Mouse (Mus musculus): ENCODE results near the gene Rhod.

Gene Rhod

GRCm38 (mm10) chr19:4450666-4451065 is 11.4 kb upstream of the Rhod start:
- no peak for DNase-seq (ENCODE audit: low spot score)

- DNase-seq (ENCODE audit: low spot score) = no peak
Observed at GRCm38 (mm10) chr19:4449230-4449629, 10.0 kb upstream of the Rhod start.

GRCm38 (mm10) chr19:4447445-4447844 is 8.2 kb upstream of the Rhod start:
- DNase-seq (ENCODE audit: low spot score) = no peak

GRCm38 (mm10) chr19:4446661-4447420 is 7.6 kb upstream of the Rhod start:
- DNase-seq (ENCODE audit: low spot score) = no peak

GRCm38 (mm10) chr19:4442408-4442807 is 3.2 kb upstream of the Rhod start:
- DNase-seq (ENCODE audit: low spot score) = peak; percentile 66

DNA sequence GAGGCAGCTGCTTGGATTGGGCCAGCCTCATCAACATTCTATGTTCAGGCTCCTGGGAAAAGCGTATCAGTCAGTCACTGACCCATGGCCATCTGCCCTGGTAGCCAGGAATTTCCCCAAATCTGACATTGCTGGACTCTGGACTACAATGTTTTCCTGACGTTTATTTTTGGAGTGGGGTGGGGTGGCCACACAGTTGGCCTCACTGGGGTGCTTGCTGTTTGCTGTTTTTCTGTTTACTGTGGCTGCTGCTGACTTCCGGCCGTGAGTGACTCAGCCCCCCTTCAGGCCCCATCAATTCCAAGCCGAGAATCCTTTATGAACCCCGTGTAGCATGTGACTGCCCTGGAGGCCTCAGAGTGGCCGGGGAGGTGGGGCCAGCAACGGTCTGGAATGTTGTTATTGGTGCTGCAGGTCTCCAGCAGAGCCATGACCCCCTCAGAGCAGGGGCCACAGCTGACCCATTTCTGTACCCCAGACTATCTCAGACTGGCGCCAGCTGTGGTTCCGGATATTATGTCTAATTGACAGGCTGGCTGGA is 2.5 kb upstream of the Rhod start:
- DNase-seq (ENCODE audit: low spot score) = no peak

DNA sequence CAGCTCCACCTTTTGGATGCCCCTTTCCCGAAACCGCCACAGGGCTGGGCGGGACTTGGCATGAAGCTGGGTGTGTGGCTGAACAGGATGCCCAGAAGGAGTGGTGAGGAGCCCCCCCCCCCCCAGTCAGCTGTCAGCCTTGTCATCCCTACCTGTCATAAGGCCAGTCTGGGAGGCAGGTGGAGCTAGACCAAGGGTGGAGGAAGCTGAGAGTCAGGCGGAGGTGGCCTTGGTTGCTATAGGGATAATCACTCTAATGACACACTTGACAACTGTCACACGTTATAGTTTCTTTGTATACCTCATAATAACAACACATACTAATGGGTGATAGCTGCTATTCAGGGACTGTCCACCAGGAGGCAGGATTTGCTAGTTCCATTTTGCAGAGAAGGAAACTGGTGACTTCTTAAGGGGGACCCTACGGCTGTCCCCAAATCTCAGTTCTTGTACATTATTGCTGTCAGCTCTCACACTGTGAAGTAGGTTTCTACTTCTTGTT is 1.9 kb upstream of the Rhod start:
- DNase-seq (ENCODE audit: low spot score) = no peak

- no peak for DNase-seq (ENCODE audit: low spot score)
Observed at GRCm38 (mm10) chr19:4440222-4440621, 990 bp upstream of the Rhod start.

DNA sequence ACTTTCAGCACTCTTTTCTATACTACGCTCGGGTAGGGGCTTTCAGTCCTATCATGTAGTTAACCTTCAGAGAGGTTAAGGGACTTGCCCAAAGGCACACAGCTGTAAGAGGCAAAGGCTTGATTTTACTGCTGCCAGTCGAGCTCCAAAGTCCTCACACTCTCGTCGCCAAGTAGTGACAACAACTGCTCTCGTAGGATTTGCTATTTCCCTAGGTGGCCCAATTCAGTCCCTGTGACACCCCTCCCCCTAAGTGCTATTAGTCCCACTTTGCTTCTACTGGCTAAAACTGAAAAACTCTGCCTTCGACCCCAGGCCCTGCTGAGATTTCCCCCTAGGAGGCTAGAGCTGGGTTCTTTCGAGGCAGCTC is 456 bp downstream of the Rhod start:
- no peak for DNase-seq (ENCODE audit: low spot score)

DNA sequence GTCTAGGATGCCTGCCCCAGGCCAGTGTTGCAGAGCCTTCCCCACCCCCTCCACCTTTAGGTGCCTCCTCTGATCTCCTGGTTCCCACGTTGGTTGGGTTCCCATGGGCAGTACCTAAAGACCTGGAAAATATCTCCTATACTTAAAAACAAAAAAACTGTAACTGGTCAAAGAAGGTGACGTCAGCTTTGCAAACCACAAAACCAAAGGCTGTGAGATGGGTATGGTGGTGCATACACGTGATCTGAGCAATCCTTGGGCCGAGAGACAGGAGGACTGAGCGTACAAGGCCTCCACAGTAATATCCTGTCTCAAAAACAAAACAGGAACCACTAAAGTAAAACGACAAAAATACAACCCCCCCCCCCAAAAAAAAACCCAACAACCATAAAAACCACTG is 1.3 kb downstream of the Rhod start:
- DNase-seq (ENCODE audit: low spot score) = no peak

- DNase-seq (ENCODE audit: low spot score) = no peak
Observed at GRCm38 (mm10) chr19:4436254-4436653, 3.0 kb downstream of the Rhod start.

GRCm38 (mm10) chr19:4434999-4435398 is 4.2 kb downstream of the Rhod start:
- DNase-seq (ENCODE audit: low spot score) = no peak

- no peak for DNase-seq (ENCODE audit: low spot score)
Observed at GRCm38 (mm10) chr19:4433756-4434155, 5.5 kb downstream of the Rhod start.

DNA sequence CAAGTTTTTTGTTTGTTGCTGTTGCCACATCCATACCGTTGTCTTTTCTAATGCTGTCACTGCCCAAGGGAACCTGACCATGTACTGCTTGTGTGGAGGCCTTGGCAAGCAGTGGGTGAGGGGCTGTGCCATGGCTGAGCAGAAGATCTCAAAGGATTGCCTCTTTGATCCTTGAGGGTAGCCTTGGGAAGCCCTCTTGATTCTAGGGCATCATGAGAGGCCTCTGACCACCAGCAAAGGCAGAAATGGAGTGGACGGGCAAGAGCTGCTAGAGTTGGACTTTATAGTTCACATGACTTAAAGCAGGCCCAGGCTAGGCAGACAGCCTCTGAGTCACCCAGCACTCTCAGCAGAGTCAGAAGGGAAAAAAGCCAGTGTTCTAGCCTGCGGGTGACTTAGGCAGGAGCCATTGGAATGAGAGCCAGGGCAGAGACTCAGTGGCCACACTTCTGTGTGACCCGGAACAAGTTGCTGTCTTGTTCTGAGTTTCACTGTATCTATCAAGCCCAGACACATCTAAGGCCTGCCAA is 9.1 kb downstream of the Rhod start:
- no peak for DNase-seq (ENCODE audit: low spot score)

DNA sequence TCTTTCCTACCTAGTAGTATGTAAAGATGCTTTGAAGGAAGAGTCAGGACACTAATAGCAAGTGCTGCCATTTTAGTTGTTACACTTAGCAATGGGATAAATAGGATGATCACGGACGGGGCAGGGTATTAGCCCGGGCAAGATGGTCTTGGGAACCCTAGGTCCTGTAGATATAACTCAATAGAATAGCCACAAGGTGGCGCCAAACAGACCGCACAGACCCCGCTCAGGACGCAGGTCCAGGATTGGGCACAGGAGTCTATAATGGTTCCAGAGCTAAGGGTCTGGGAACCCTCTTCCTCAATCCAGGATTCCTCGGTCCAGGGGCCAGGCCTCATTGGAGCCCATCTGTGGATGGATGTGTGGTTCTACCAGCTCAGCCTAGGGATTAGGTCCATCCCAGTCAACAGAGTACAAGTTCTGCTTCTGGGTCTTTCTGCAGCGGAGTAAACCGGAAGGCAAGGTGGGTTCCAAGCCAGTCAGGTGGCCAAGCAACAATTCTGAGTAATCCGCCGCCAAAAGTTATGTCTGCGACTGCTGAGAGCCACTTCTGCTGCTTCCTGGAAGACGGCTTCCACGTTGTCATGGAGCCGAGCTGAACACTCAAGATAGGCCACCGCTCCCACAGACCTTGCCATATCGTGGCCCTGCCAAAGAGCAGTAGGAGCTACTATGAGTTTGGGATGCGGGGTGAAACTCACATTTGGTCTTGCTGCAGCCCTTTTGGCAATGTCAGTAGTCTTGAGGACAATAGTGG is 13.4 kb downstream of the Rhod start:
- no peak for DNase-seq (ENCODE audit: low spot score)

DNA sequence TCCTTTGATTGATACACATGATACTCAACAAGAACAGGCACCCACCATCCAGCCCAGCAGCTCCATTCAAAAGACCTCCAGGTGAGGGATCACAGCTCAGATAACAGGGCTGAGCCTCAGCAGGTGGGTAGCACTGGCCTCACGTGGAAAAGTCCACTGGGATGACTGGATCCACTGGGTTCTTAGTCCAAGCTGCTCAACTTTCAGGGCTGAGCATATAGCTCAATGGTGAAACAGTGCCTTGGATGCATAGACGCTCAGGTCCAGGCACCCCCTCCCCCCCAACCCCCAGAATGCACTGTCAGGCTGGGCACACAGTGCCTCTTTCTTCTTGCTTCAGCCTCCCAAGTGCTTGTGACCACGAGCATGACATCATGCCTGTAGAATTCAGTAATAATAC is 16.2 kb downstream of the Rhod start:
- no peak for DNase-seq (ENCODE audit: low spot score)

DNA sequence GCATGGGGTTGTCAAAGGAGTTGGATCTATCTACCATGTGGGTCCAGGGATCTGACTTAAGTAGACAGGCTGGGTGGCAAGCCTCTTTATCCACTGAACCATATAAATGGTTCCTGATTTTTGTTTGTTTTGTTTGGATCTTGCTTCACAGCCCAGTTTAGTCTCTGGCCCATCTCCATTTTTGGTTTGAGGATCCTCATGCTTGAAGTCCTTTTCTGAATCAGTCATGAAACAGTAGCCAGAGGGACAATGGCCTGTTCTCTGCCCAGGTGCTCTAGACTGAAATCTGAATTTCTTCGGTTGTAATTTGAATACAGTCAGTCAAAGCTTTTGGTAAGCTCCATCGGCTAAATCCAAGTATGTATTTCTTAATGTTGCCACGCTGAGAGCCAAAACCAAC is 16.7 kb downstream of the Rhod start:
- DNase-seq (ENCODE audit: low spot score) = no peak

- no peak for DNase-seq (ENCODE audit: low spot score)
Observed at GRCm38 (mm10) chr19:4420153-4420910, 18.9 kb downstream of the Rhod start.

- DNase-seq (ENCODE audit: low spot score) = no peak
Observed at GRCm38 (mm10) chr19:4419711-4420110, 19.5 kb downstream of the Rhod start.

- no peak for DNase-seq (ENCODE audit: low spot score)
Observed at GRCm38 (mm10) chr19:4417713-4418112, 21.5 kb downstream of the Rhod start.

GRCm38 (mm10) chr19:4417183-4417582 is 22.0 kb downstream of the Rhod start:
- DNase-seq (ENCODE audit: low spot score) = no peak

- DNase-seq (ENCODE audit: low spot score) = no peak
Observed at GRCm38 (mm10) chr19:4414631-4415030, 24.6 kb downstream of the Rhod start.
